Mouse (Mus musculus): ENCODE data around the gene Oosp2. TPM values are rescaled to one million over a fixed set of nuclear protein-coding genes. Genes with fewer than 3 reads are reported as not detected.
A peak's percentile ranks its signal among the peaks of the same experiment; 100 is the strongest.

Oosp2 gene
- total RNA-seq, 2 experiments from 2014 or later = not detected

GRCm38 (mm10) chr19:11608172-11608571 lies 52.2 kb downstream of the Oosp2 start:
- DNase-seq (ENCODE audit: low spot score in 2 of 2) = peak; percentile 20 to 35

GRCm38 (mm10) chr19:11604603-11605002 lies 55.8 kb downstream of the Oosp2 start, which contains the start of gene Ms4a6d:
Gene Ms4a6d (minus strand): TSS chr19:11604849.
- DNase-seq (ENCODE audit: low spot score in 2 of 2) = no peak

GRCm38 (mm10) chr19:11602026-11602425 lies 58.3 kb downstream of the Oosp2 start:
- peak; percentile 9 to 21 for DNase-seq (ENCODE audit: low spot score in 2 of 2)

- no peak for DNase-seq (ENCODE audit: low spot score in 2 of 2)
These were observed 59.0 kb downstream of the Oosp2 start for GRCm38 (mm10) chr19:11601349-11601748.

Other genes with a start within 250 kb of the Oosp2 start
- gene Ms4a4b, start 217.0 kb downstream of the Oosp2 start, total RNA-seq (2021) = not detected
- gene Ms4a6c, start 191.2 kb downstream of the Oosp2 start, total RNA-seq (2021) = 1 to 10 TPM in 1 of 2 experiments, under 1 TPM in 1; 0.96 to 1.9 TPM
- under 1 TPM; 0.49 to 0.84 TPM for gene Gm8369, start 174.6 kb downstream of the Oosp2 start, total RNA-seq (2021)
- 1 to 10 TPM; 1.4 to 3.1 TPM for gene Ms4a6b, start 144.0 kb downstream of the Oosp2 start, total RNA-seq (2021)
- not detected for gene Ms4a4d, start 123.8 kb downstream of the Oosp2 start, total RNA-seq (2021)
- gene Ms4a6d, start 55.7 kb downstream of the Oosp2 start, total RNA-seq (2021) = 1 to 10 TPM; 1.4 to 2.1 TPM
- gene Ms4a2, start 36.8 kb downstream of the Oosp2 start, total RNA-seq (2021) = not detected
- gene Ms4a3, start 19.7 kb downstream of the Oosp2 start, total RNA-seq (2021) = not detected
- not detected for gene Oosp1, start 30.6 kb upstream of the Oosp2 start, total RNA-seq (2021)
- gene Oosp3, start 36.5 kb upstream of the Oosp2 start, total RNA-seq (2021) = not detected
- gene Gif, start 87.0 kb upstream of the Oosp2 start, total RNA-seq (2021) = not detected
- gene Mrpl16, start 109.8 kb upstream of the Oosp2 start, total RNA-seq (2021) = 10 to 100 TPM; 39.3 to 43.3 TPM
- gene Stx3, start 158.8 kb upstream of the Oosp2 start, total RNA-seq (2021) = 10 to 100 TPM; 29.5 to 30.8 TPM
- gene Olfr1417, start 178.7 kb upstream of the Oosp2 start, total RNA-seq (2021) = not detected
- gene Olfr1418, start 200.5 kb upstream of the Oosp2 start, total RNA-seq (2021) = not detected
- gene Olfr1419, start 214.5 kb upstream of the Oosp2 start, total RNA-seq (2021) = not detected
- not detected for gene Olfr1420, start 226.0 kb upstream of the Oosp2 start, total RNA-seq (2021)